Mouse (Mus musculus): ENCODE results near the gene Fbxl19.

The Fbxl19 gene

GRCm38 (mm10) chr7:127744366-127745045 lies at the start of gene Fbxl19:
TSS of gene Fbxl19 (plus strand) at chr7:127744543.
- DNase-seq = peak; percentile 72 to 75

GRCm38 (mm10) chr7:127698986-127699385 lies 45.4 kb upstream of the Fbxl19 start:
- DNase-seq = no peak

GRCm38 (mm10) chr7:127700712-127701331 lies 43.5 kb upstream of the Fbxl19 start:
- no peak for DNase-seq

GRCm38 (mm10) chr7:127703561-127704178 lies 40.7 kb upstream of the Fbxl19 start:
- no peak for DNase-seq

GRCm38 (mm10) chr7:127704598-127704997 lies 39.7 kb upstream of the Fbxl19 start:
- DNase-seq = no peak

- DNase-seq = no peak
Observed at GRCm38 (mm10) chr7:127705706-127706105, 38.6 kb upstream of the Fbxl19 start.

- peak in 1 of 2 experiments; percentile 53 for DNase-seq
Observed at GRCm38 (mm10) chr7:127707045-127707956, 37.0 kb upstream of the Fbxl19 start.

- peak; percentile 81 to 85 for DNase-seq
Observed at GRCm38 (mm10) chr7:127707957-127708206, 36.5 kb upstream of the Fbxl19 start.

GRCm38 (mm10) chr7:127708207-127709078 lies 35.9 kb upstream of the Fbxl19 start, which contains the start of gene Bcl7c:
TSS of gene Bcl7c (minus strand) at chr7:127708933.
- DNase-seq = peak; percentile 82

GRCm38 (mm10) chr7:127709261-127709979 lies 34.9 kb upstream of the Fbxl19 start:
- no peak for DNase-seq

GRCm38 (mm10) chr7:127711031-127711430 lies 33.3 kb upstream of the Fbxl19 start:
- no peak for DNase-seq

- no peak for DNase-seq
Observed at GRCm38 (mm10) chr7:127711456-127711855, 32.9 kb upstream of the Fbxl19 start.

- peak; percentile 62 to 77 for DNase-seq
Observed at GRCm38 (mm10) chr7:127712461-127713385, 31.6 kb upstream of the Fbxl19 start, which contains the start of gene Ctf1. TSS of gene Ctf1 (plus strand) at chr7:127712736.

- DNase-seq = no peak
Observed at GRCm38 (mm10) chr7:127714816-127715215, 29.5 kb upstream of the Fbxl19 start.

GRCm38 (mm10) chr7:127716992-127717391 lies 27.4 kb upstream of the Fbxl19 start:
- DNase-seq = peak; percentile 70 to 72

- DNase-seq = no peak
Observed at GRCm38 (mm10) chr7:127718339-127718738, 26.0 kb upstream of the Fbxl19 start.

- no peak for DNase-seq
Observed at GRCm38 (mm10) chr7:127719258-127719657, 25.1 kb upstream of the Fbxl19 start.

GRCm38 (mm10) chr7:127725490-127725889 lies 18.9 kb upstream of the Fbxl19 start:
- no peak for DNase-seq

- no peak for DNase-seq
Observed at GRCm38 (mm10) chr7:127725924-127726323, 18.4 kb upstream of the Fbxl19 start.

GRCm38 (mm10) chr7:127727898-127728297 lies 16.4 kb upstream of the Fbxl19 start:
- no peak for DNase-seq
